Mouse (Mus musculus) hindbrain, embryonic 14.5 days (tissue): ENCODE measurements around the gene Scgb2b12. TPM values are rescaled to one million over a fixed set of nuclear protein-coding genes. Genes with fewer than 3 reads are reported as not detected.
"Not testable (repeated sequence)": the region's sequence is repeated elsewhere in the genome, so short reads cannot be mapped to it uniquely, and the experiment has no call there.

Experiments used
- ATAC-seq: fragments of 200-750 bp; cut with Nextera tagmentation; 2 replicates; pipeline ENCODE4 v1.8.0; 2017; ENCODE audit warnings: moderate number of reproducible peaks, mild to moderate bottlenecking, moderate TSS enrichment, moderate library complexity; ENCODE audit not compliant: low FRiP score
- DNase-seq: peaks from one replicate; pipeline ENCODE4 v3.0.0-alpha.2; 2015; ENCODE audit warnings: low spot score
- H3K27ac ChIP-seq: fragments of 300-500 bp; sonication (generic); 2 replicates; pipeline ENCODE4 v1.5.1; 2014; ENCODE audit warnings: mild to moderate bottlenecking, moderate library complexity
- H3K27me3 ChIP-seq: fragments of 300-500 bp; sonication (generic); 2 replicates; pipeline ENCODE4 v1.6.1; 2014; ENCODE audit warnings: mild to moderate bottlenecking, low read length, mixed read lengths; ENCODE audit not compliant: control insufficient read depth, insufficient read depth
- H3K36me3 ChIP-seq: fragments of 300-500 bp; sonication (generic); replicated peaks from 2 replicates; pipeline ENCODE4 v1.6.1; 2014; ENCODE audit not compliant: control insufficient read depth, insufficient read depth
- H3K4me1 ChIP-seq: fragments of 300-500 bp; sonication (generic); replicated peaks from 2 replicates; pipeline ENCODE4 v1.6.1; 2014; ENCODE audit warnings: antibody characterized with exemption, low read length, mixed read lengths; ENCODE audit not compliant: control insufficient read depth, insufficient read depth
- H3K4me2 ChIP-seq: fragments of 300-500 bp; sonication (generic); replicated peaks from 2 replicates; pipeline ENCODE4 v1.6.1; 2014; ENCODE audit warnings: mild to moderate bottlenecking, moderate library complexity
- H3K4me3 ChIP-seq: fragments of 300-500 bp; sonication (generic); replicated peaks from 2 replicates; pipeline ENCODE4 v1.5.1; 2014; ENCODE audit warnings: mild to moderate bottlenecking, low read length
- H3K9ac ChIP-seq: fragments of 300-500 bp; sonication (generic); 2 replicates; pipeline ENCODE4 v1.6.1; 2014
- H3K9me3 ChIP-seq: fragments of 300-500 bp; sonication (generic); 2 replicates; pipeline ENCODE4 v1.6.1; 2016; ENCODE audit warnings: low read length; ENCODE audit not compliant: control insufficient read depth
- WGBS: fragments of 180-500 bp; shearing (Covaris S2); extraction: QIAGEN DNeasy Blood & Tissue Kit; methylation state at CpG from one replicate; pipeline ENCODE4 v1.1.7; 2014; 5-methylcytosine and 5-hydroxymethylcytosine counted together
- polyA plus RNA-seq: library from polyadenylated mRNA; unstranded; fragments of >200 nt; fragmentation: Nextera tagmentation; extraction: Ambion mirVana; gene quantifications from 2 replicates; pipeline ENCODE4 v1.2.1, GENCODE M21; 2014

Gene Scgb2b12
- not detected in 2 replicates for polyA plus RNA-seq

DNA sequence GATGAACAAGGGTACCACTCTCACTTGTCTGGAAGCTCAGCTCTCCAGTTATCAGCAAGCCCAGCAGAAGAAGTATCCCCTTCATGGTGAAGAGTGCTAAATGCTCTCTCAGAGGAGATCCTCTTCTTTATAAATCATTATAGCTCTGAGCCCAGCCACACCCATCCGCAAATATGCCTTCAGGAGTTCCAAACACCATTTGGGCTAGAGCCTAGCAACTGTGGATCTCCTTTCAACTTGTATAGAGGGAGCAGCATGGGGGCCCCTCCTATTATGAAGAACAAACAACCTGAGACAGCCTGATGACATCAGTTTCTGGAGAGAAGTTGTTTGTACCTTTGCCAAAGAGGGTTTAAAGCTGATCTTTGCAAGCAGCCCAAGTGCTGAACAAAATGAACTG is at the start of gene Scgb2b12:
TSS of gene Scgb2b12 (minus strand) at position 101 of the 400 bp plus-strand sequence.
- ATAC-seq, H3K27ac ChIP-seq: not testable (repeated sequence)

DNA sequence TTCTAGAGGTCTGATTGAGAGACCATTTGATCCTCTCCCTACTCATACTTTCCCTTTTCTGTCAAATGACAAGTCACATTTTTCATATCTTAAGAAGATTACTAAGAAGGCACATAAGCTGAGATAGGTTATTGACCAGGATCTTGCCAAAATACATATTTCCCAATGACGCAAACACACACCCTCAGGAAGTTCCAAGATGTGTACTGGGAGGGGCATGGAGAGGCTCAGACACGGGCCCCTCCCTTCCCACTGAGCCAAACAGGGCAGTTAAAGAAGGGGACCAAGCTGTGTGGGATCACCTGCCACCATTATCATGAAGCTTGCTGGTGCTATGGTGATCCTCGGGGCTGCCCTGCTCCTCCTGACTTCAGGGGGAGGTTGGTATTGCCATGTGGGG is 6.8 kb upstream of the Scgb2b12 start, which contains the start of gene Scgb1b12:
TSS of gene Scgb1b12 (plus strand) at position 301 of the 400 bp plus-strand sequence.
- H3K9ac ChIP-seq, ATAC-seq, H3K4me3 ChIP-seq, H3K27me3 ChIP-seq, H3K4me1 ChIP-seq, H3K27ac ChIP-seq, H3K9me3 ChIP-seq, H3K4me2 ChIP-seq, H3K36me3 ChIP-seq, DNase-seq: not testable (repeated sequence)
- 89% methylated on average over 2 of the region's 3 CpGs for WGBS

More for the DNA sequence above, at the start of gene Scgb2b12:
- not testable (repeated sequence) for H3K27me3 ChIP-seq, H3K9me3 ChIP-seq, DNase-seq, H3K4me2 ChIP-seq, H3K4me1 ChIP-seq, H3K9ac ChIP-seq, H3K36me3 ChIP-seq, H3K4me3 ChIP-seq
- WGBS, result 82% methylated on average over 1 of the region's 1 CpGs

Other genes starting within 250 kb of the Scgb2b12 start
- not detected in 2 replicates for gene Scgb1b10, start 226.4 kb downstream of the Scgb2b12 start, polyA plus RNA-seq
- not detected in 2 replicates for gene Scgb2b11, start 116.1 kb downstream of the Scgb2b12 start, polyA plus RNA-seq
- gene Scgb1b11, start 104.4 kb downstream of the Scgb2b12 start, polyA plus RNA-seq, result not detected in 2 replicates
- gene Scgb1b12, start 6.9 kb upstream of the Scgb2b12 start, polyA plus RNA-seq, result not detected in 2 replicates
- not detected in 2 replicates for gene Scgb1b29, start 114.3 kb upstream of the Scgb2b12 start, polyA plus RNA-seq